Mouse (Mus musculus): ENCODE measurements at regions not wholly inside any gene's neighbourhood (a gene's known extent, or its start where the extent isn't known, plus 50 kb on each side); places are given as distances from the start of the nearest gene placed in this dataset.
"Not testable (repeated sequence)": the region's sequence is repeated elsewhere in the genome, so short reads cannot be mapped to it uniquely, and the experiment has no call there.

GRCm38 (mm10) chr8:34664429-34664828, 552.9 kb upstream of the Gm10131 start:
- in situ Hi-C loops (cut with MboI, MseI), result no loop called here

DNA sequence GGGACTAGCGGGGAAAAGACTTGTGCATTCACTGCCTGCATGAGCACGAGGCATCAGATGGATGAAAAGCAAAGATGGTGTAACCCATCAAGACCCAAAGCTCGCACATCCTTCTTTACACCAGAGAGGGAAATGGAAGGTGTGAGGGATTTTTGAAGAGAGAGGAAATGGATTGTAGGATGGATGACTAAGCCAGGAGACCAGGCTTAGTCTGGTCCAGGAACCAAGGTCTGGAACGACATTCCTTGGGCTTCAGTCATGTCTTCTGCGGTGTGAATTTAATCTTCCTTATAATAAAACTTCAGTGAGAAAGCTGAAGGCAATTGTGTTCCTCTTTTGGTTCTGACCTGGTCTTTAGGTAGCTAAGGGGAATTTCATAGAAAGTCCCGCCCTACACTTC, 551.0 kb upstream of the Gm10131 start:
- in situ Hi-C loops (cut with MboI, MseI), result no loop called here

GRCm38 (mm10) chr8:34651750-34652149, 540.2 kb upstream of the Gm10131 start:
- in situ Hi-C loops (cut with MboI, MseI), result no loop called here

DNA sequence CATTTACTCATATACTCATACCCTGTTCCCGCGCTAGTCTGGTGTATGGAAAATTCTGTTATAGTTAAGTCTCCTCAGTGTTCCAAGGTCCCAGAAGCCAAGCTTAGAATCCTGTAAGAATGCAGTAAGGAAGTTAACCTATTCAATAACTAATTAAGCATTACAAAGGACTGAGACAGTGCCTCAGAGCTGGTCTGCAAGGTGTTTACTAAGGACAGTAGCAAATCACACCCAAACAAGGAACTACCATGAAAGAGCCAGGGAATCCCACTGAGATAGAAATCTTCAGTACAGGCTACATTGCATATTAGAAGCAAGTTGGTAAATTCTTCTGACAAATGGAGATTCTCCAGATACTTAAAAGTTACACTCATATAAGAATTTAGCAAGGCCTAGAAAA, 516.7 kb upstream of the Gm10131 start:
- in situ Hi-C loops (cut with MboI, MseI), result not testable (repeated sequence)

- in situ Hi-C loops (cut with MboI, MseI), result no loop called here
Observed at GRCm38 (mm10) chr8:34625670-34626069, 514.1 kb upstream of the Gm10131 start.

- in situ Hi-C loops (cut with MboI, MseI), result no loop called here
Observed at GRCm38 (mm10) chr8:34623783-34624182, 512.2 kb upstream of the Gm10131 start.

DNA sequence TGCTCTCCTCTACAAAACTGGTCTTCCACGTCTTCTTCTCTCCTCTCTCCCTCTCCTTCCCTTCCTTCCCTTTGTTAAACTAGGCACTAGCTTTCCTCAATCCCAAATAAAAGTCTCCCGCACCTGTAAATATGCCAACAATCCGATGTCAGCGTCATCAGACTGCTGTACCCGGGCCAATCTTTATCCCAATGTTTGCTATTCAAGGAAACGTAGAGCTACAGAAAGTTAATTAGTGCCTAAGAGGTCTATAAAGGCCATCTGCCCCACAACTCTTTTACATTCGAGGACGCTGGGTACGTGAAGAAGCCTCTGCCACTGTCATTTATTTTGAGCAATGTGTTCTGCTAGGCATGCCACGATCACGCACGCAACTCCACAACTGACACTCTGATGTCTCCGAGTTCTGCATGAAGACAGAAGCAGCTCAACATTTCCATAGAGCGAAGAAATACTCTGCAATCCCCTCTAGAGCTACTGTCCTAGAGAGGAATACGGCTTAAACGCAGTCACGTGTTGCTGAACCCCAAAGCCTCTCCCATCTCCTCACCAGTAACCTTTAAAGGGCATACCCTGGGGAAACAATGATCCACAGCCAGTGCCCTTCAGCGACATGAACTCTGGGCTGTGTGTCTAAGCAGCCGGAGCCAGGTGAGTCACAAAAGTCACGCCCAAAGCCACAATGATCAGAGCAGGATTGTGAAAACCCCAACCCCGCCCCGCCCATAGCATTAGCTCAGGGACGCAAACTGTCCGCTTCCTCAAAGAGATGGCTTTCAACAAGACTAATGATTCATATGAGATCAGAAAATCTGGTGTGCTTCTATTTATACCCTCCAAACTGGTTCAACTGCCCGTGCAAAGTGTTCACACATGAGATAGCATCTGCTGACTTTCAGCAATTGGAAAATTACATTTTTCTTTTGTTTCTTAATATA, 510.9 kb upstream of the Gm10131 start:
- in situ Hi-C loops (cut with MboI, MseI), result no loop called here

- in situ Hi-C loops (cut with MboI, MseI), result no loop called here
Observed at GRCm38 (mm10) chr8:34618046-34618445, 506.5 kb upstream of the Gm10131 start.

DNA sequence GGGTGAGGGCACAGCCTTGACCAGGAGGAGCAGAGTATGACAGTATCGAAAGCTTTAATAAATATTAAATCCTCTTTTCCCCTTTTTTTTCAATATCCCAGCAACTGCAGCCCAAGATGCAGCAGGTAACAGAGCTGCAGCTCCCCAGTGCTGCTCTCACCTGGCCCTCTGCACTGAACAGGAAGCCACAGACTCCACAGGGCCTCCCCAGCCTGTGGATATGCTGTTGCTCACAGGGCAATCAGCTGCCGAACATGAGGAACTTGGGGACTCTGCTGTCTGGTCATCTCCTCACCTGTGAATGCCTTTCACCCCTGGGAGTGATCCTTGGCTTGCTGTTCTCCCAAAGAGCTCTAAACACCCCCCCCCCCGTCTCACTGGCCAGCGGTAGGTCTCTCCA, 503.4 kb upstream of the Gm10131 start:
- in situ Hi-C loops (cut with MboI, MseI), result loop anchor here (5.0 kb wide), 1 partner anchor 73 kb away; no protein-coding TSS in a partner anchor

DNA sequence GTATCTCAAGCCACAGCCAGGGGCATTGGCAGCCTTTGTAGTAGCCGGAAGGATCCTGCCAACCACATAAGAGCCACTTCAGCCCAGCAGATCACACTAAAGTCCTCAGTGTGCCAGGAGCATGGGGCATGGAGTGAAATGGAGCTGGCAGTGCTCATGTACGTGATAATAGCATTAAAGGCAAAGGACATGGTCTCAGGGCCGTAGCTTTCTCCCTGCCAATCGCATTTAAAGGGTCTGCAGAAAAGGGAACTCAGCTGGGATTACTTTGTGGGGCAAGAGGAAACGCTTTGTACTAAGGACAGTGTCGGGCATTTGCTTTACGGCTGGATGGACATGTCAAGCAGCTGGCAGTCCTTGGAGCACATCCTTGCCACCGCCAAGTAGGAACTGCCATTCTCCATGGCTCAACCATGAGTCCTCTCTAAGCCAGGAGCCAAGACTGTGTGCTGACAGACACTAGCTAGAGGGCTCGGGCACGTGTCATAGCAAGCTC, 502.5 kb upstream of the Gm10131 start:
- in situ Hi-C loops (cut with MboI, MseI), result loop anchor here (5.0 kb wide), 1 partner anchor 72 kb away; no protein-coding TSS in a partner anchor

DNA sequence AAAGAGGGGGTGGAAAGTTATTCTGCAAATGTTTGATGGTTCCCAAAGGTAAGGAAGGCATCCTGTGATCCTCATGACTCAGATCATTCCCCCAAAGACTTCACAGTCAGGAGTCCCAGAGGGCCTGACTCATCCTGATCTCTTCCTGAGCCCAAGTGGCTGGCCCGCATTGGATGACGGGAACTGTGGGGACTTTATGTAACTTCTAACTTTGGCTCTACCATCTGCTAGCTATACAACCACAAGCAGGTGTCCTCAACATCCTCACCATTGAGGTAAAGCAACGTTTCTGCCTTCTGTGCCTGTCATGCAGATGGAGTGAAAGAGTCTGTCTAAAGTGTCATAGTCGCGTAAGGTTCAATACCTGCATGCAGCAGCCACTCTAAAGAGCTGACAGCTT, 501.6 kb upstream of the Gm10131 start:
- in situ Hi-C loops (cut with MboI, MseI), result loop anchor here (5.0 kb wide), 1 partner anchor 71 kb away; no protein-coding TSS in a partner anchor

- in situ Hi-C loops (cut with MboI, MseI), result loop anchor here (5.0 kb wide), 1 partner anchor 70 kb away; no protein-coding TSS in a partner anchor
Observed at GRCm38 (mm10) chr8:34612396-34612795, 500.9 kb upstream of the Gm10131 start.

DNA sequence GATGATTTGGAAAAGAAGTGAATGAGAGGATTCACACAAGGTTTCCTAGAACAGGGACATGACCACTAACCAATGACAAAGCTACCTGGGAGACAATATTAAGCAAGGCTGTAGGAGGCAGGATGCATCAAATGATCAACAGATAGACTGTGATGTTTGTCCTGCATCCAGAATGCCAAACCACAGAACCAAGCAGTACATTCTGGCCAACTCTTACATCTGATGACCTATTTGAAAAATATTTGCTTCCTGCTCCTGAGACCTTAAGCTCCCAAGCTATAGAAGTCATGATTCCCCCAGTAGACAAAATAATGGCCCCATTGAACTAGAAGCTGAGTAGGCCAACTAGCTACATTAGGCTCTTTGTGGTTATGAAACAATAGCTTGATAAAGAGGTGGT, 498.6 kb upstream of the Gm10131 start:
- in situ Hi-C loops (cut with MboI, MseI), result loop anchor here (5.0 kb wide), 1 partner anchor 68 kb away; no protein-coding TSS in a partner anchor

- in situ Hi-C loops (cut with MboI, MseI), result loop anchor here (10.0 kb wide), 1 partner anchor 713 kb away; no protein-coding TSS in a partner anchor
Observed at GRCm38 (mm10) chr8:34607426-34607825, 495.9 kb upstream of the Gm10131 start.

GRCm38 (mm10) chr8:34605031-34605430, 493.5 kb upstream of the Gm10131 start:
- in situ Hi-C loops (cut with MboI, MseI), result loop anchor here (10.0 kb wide), 1 partner anchor 710 kb away; no protein-coding TSS in a partner anchor

- in situ Hi-C loops (cut with MboI, MseI), result loop anchor here (10.0 kb wide), 1 partner anchor 710 kb away; no protein-coding TSS in a partner anchor
Observed at GRCm38 (mm10) chr8:34604581-34604980, 493.0 kb upstream of the Gm10131 start.

DNA sequence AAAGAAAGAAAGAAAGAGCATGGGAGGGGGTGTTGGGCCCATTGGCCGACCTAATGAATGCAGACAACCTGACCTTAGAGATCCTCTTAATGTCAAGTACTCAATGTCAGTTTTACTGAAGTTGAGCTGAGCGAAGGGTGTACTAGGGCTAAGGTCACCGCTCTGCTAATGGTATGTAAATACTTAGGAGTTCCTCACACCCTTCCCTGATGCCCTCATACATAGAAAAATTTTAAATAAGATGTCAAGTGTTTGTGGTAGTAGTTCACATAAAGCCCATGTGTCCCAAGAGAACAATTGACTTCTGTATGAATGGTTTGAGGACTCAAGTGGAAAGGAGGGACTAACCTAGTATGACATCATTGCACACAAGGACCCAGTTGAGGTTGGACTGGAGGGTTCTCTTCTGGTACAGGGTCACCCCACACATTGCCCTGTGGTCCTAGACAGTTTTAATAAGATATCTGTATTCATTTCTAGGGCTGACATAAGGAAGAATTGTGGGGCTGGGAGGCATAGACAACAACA, 490.0 kb upstream of the Gm10131 start:
- in situ Hi-C loops (cut with MboI, MseI), result loop anchor here (10.0 kb wide), 1 partner anchor 707 kb away; no protein-coding TSS in a partner anchor

GRCm38 (mm10) chr8:34600880-34601279, 489.3 kb upstream of the Gm10131 start:
- in situ Hi-C loops (cut with MboI, MseI), result loop anchor here (10.0 kb wide), 1 partner anchor 706 kb away; no protein-coding TSS in a partner anchor

- in situ Hi-C loops (cut with MboI, MseI), result no loop called here
Observed at GRCm38 (mm10) chr8:34596593-34596992, 485.1 kb upstream of the Gm10131 start.

DNA sequence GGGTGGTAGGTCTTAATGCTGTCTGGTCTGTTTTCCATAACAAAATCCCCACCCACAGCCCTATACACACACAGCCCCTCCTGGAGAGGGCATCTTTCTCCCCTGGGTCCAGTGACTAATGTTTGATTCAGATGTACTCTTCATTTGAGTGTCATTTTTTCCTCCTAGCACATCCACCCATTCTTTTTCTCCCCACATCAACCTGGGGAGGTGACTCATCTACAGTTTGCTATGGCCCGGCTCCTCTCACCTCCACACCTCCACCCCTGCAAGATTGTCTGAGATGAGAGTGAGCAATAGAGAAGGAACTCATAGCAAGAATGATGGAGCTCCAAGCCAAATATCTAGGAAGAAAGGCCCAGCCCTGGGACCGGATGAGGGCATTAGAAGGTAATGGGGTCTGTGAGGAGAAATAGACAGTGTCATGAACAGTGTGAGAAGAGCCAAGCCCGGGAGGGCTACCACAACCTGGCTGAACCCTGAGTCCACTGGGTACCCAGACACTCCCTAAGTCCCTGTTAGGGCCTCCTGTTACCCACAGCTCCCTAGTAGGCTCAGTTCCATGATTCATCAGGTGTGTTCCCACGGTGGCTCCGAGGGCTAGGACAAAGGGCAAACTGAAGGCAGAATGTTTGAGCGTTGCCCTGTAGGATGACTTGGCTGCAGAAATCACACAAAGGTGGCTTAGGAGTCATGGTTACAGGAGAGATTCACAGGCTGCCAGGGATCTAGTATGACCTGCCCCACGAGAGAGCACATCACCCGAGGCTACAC, 479.6 kb upstream of the Gm10131 start:
- in situ Hi-C loops (cut with MboI, MseI), result loop anchor here (5.0 kb wide), 1 partner anchor 64 kb away; no protein-coding TSS in a partner anchor

GRCm38 (mm10) chr8:34578043-34578442, 466.5 kb upstream of the Gm10131 start:
- in situ Hi-C loops (cut with MboI, MseI), result no loop called here
